In genomic region chr3:81835380-81836157, GRCm38 (mm10) we compare ENCODE assay signal across 8 mouse cellular contexts.
DNase-seq lines count a peak whose midpoint lies in the region; TF ChIP-seq lines count a peak whose summit lies in the region.

No protein-coding gene starts in this region.

- H3K4me1 ChIP-seq in embryonic facial prominence, embryonic 10.5 days, result peaks cover 9% of the 10 kb centered on the region
- H3K4me1 ChIP-seq in limb, embryonic 10.5 days, result peaks cover 12% of the 10 kb centered on the region
- peaks cover 7% of the 10 kb centered on the region for H3K4me1 ChIP-seq in olfactory bulb, adult 2 months (ENCODE audit: control insufficient read depth, insufficient read depth, low read length)

- peak overlapping the region; percentile 35; the same call in 1 of the 2 replicates for H3K4me3 ChIP-seq in embryonic facial prominence, embryonic 10.5 days
- H3K4me3 ChIP-seq in limb, embryonic 10.5 days, result peak overlapping the region; percentile 26
- no peak overlapping the region for H3K4me3 ChIP-seq in olfactory bulb, adult 2 months (ENCODE audit: insufficient read depth, low read depth, low read length)

- H3K9me3 ChIP-seq in embryonic facial prominence, embryonic 10.5 days, result no peaks in the 10 kb centered on the region
- no peaks in the 10 kb centered on the region for H3K9me3 ChIP-seq in limb, embryonic 10.5 days (replicated peaks)

- H3K27ac ChIP-seq in embryonic facial prominence, embryonic 10.5 days (replicated peaks), result peak overlapping the region; percentile 61; the same call in 1 of the 2 replicates
- H3K27ac ChIP-seq in limb, embryonic 10.5 days, result peak overlapping the region; percentile 78
- 0 out of 2 replicates have a peak overlapping the region, but pooled peaks have one; percentile 27 for H3K27ac ChIP-seq in olfactory bulb, adult 2 months (ENCODE audit: insufficient read depth, low read depth, low read length)

- peak; percentile 5 to 12 for DNase-seq in layer of hippocampus, postnatal 10 days (ENCODE audit: low spot score in 2 of 2)
- DNase-seq in layer of hippocampus, postnatal 36 days, result no peak
- peak; percentile 18 for DNase-seq in embryonic facial prominence, embryonic 10.5 days (ENCODE audit: low spot score)
- DNase-seq in limb, embryonic 10.5 days (ENCODE audit: low spot score), result peak; percentile 36
- DNase-seq in gastrocnemius, postnatal 10 days, result no peak
- no peak for DNase-seq in urinary bladder, postnatal 25 days (ENCODE audit: low spot score)
- DNase-seq in lung, adult 18-20 months, result no peak

- no peak for TF ChIP-seq CTCF in olfactory bulb, adult 2 months (IDR thresholded peaks at IDR 0.05; ENCODE audit: insufficient read depth, low read depth, low read length)

- TF ChIP-seq POLR2A in olfactory bulb, adult 2 months (IDR thresholded peaks at IDR 0.05; ENCODE audit: insufficient read depth, low read depth, low read length), result no peak

- 10% methylated on average over 11 of the region's 11 CpGs for WGBS in embryonic facial prominence, embryonic 10.5 days
- 4% methylated on average over 11 of the region's 11 CpGs for WGBS in limb, embryonic 10.5 days
- 23% methylated on average over 11 of the region's 11 CpGs for WGBS in olfactory bulb, adult 2 months

- no peaks in the 10 kb centered on the region for H3K27me3 ChIP-seq in embryonic facial prominence, embryonic 10.5 days (replicated peaks; ENCODE audit: low read depth, poor library complexity, severe bottlenecking)
- H3K27me3 ChIP-seq in limb, embryonic 10.5 days (ENCODE audit: low read depth, poor library complexity, severe bottlenecking), result no peaks in the 10 kb centered on the region

- H3K36me3 ChIP-seq in embryonic facial prominence, embryonic 10.5 days (replicated peaks), result no peaks in the 10 kb centered on the region
- no peaks in the 10 kb centered on the region for H3K36me3 ChIP-seq in limb, embryonic 10.5 days

Comparison
In these comparisons a context has a peak if more than half of its experiments do, and no peak if none do; other contexts are left out.
1. DNase-seq: peak in layer of hippocampus, postnatal 10 days (2 of 2), embryonic facial prominence, embryonic 10.5 days (single experiment) and limb, embryonic 10.5 days (single experiment); none in layer of hippocampus, postnatal 36 days (0 of 2), gastrocnemius, postnatal 10 days (single experiment), urinary bladder, postnatal 25 days (single experiment) and lung, adult 18-20 months (0 of 2).
2. H3K27ac ChIP-seq: peak in every context shown above with its lines; median percentile 78 in limb, embryonic 10.5 days; 61 in embryonic facial prominence, embryonic 10.5 days; 27 in olfactory bulb, adult 2 months.